Mouse (Mus musculus): ENCODE results near the gene Gm42420.

Gene Gm42420

GRCm38 (mm10) chr6:39585517-39585916 is at the start of gene Gm42420:
Gene Gm42420 (plus strand): TSS chr6:39585753.
- TF ChIP-seq GATA4 (IDR thresholded peaks at IDR 0.05; ENCODE audit: insufficient replicate concordance, low read length) = no peak

GRCm38 (mm10) chr6:39536621-39537020 is 48.9 kb upstream of the Gm42420 start:
- peak; percentile 29; the same call in 1 of the 2 replicates for TF ChIP-seq GATA4 (IDR thresholded peaks at IDR 0.05; ENCODE audit: insufficient replicate concordance, low read length)

- TF ChIP-seq GATA4 (IDR thresholded peaks at IDR 0.05; ENCODE audit: insufficient replicate concordance, low read length) = no peak
These were observed 48.3 kb upstream of the Gm42420 start for GRCm38 (mm10) chr6:39537276-39537675.

GRCm38 (mm10) chr6:39538227-39538626 is 47.3 kb upstream of the Gm42420 start:
- no peak for TF ChIP-seq GATA4 (IDR thresholded peaks at IDR 0.05; ENCODE audit: insufficient replicate concordance, low read length)

- peak; percentile 30; the same call in 1 of the 2 replicates for TF ChIP-seq GATA4 (IDR thresholded peaks at IDR 0.05; ENCODE audit: insufficient replicate concordance, low read length)
These were observed 45.8 kb upstream of the Gm42420 start for GRCm38 (mm10) chr6:39539679-39540155.

- TF ChIP-seq GATA4 (IDR thresholded peaks at IDR 0.05; ENCODE audit: insufficient replicate concordance, low read length) = no peak
These were observed 45.0 kb upstream of the Gm42420 start for GRCm38 (mm10) chr6:39540563-39540962.

- TF ChIP-seq GATA4 (IDR thresholded peaks at IDR 0.05; ENCODE audit: insufficient replicate concordance, low read length) = no peak
These were observed 42.6 kb upstream of the Gm42420 start for GRCm38 (mm10) chr6:39542631-39543597.

- no peak; the same call in 1 of the 2 replicates for TF ChIP-seq GATA4 (IDR thresholded peaks at IDR 0.05; ENCODE audit: insufficient replicate concordance, low read length)
These were observed 41.7 kb upstream of the Gm42420 start for GRCm38 (mm10) chr6:39543769-39544420.

GRCm38 (mm10) chr6:39545474-39545873 is 40.1 kb upstream of the Gm42420 start:
- no peak for TF ChIP-seq GATA4 (IDR thresholded peaks at IDR 0.05; ENCODE audit: insufficient replicate concordance, low read length)

GRCm38 (mm10) chr6:39548030-39548429 is 37.5 kb upstream of the Gm42420 start:
- TF ChIP-seq GATA4 (IDR thresholded peaks at IDR 0.05; ENCODE audit: insufficient replicate concordance, low read length) = no peak

- TF ChIP-seq GATA4 (IDR thresholded peaks at IDR 0.05; ENCODE audit: insufficient replicate concordance, low read length) = no peak
These were observed 33.4 kb upstream of the Gm42420 start for GRCm38 (mm10) chr6:39551981-39552636.

GRCm38 (mm10) chr6:39554888-39555647 is 30.5 kb upstream of the Gm42420 start:
- TF ChIP-seq GATA4 (IDR thresholded peaks at IDR 0.05; ENCODE audit: insufficient replicate concordance, low read length) = peak; percentile 55; the same call in 1 of the 2 replicates

GRCm38 (mm10) chr6:39555648-39555945 is 30.0 kb upstream of the Gm42420 start:
- TF ChIP-seq GATA4 (IDR thresholded peaks at IDR 0.05; ENCODE audit: insufficient replicate concordance, low read length) = peak; percentile 62; the same call in 1 of the 2 replicates

- no peak for TF ChIP-seq GATA4 (IDR thresholded peaks at IDR 0.05; ENCODE audit: insufficient replicate concordance, low read length)
These were observed 28.5 kb upstream of the Gm42420 start for GRCm38 (mm10) chr6:39556900-39557659.
